Mouse (Mus musculus): ENCODE measurements around the gene Prkn. TPM values are rescaled to one million over a fixed set of nuclear protein-coding genes. Genes with fewer than 3 reads are reported as not detected.

Gene Prkn
- total RNA-seq, 2 experiments from 2014 or later, result 7.0 to 10.9 TPM

DNA sequence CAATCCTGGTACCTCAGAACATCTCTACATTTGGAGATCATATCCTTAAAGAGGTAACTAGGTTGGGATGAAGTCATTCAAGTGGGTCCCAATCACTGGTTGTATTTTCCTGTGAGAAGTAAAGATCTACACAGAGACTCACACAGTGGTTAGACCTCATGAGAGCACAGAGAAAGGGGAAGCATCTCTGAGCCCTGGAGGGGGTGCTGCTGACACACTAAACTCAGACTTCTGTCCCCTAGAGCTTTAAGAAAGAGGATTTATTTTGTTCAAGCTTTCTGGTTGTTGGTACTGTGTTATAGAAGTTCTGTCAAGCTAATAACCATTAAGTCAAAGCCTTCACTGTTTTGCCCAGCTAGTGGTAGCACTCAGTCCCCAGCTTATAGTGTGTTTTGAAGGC, 1259.2 kb downstream of the Prkn start:
- intact Hi-C loops (cut with DNase I), result no loop called here
- DNase-seq, result no peak

DNA sequence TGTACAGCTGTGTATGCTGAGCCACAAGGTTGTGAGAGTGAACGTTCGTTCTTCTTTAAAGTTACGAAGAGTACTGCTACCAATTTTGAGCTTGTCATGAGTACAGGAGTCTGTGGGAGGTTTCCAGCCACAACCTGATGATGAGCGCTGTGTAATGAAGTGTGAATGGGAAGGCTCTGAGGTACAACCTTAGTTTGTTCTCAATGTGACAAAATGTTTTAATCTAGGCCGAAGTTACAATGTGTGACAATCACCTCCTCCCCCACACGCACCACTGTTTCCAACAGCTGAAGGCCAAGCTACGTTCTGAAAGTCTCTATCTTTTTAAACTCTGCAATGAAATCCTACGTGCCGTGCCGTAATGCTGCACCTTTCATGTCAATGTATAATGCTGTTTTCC, 1262.1 kb downstream of the Prkn start:
- intact Hi-C loops (cut with DNase I), result loop anchor here (5.0 kb wide), 1 partner anchor 110 kb away; no protein-coding TSS in a partner anchor

DNA sequence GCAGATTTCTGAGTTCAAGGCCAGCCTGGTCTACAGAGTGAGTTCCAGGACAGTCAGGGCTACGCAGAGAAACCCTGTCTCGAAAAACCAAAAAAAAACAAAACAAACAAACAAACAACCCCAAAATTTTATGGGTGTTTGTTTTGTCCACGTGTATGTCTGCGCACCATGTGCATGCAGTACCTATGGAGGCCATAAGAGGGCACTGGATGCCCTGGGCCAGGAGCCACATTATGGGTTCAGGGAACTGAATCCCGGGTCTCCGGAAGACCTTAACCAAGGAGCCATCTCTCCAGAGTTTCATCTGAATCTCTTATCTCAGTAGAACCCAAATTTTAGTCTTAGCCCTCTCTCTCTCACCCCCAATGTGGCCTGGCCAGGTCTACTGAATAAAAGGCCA, 1263.6 kb downstream of the Prkn start:
- intact Hi-C loops (cut with DNase I), result loop anchor here (5.0 kb wide), 1 partner anchor 109 kb away; no protein-coding TSS in a partner anchor
- DNase-seq, result no peak

More for the DNA sequence above, 1262.1 kb downstream of the Prkn start:
- DNase-seq, result no peak

DNA sequence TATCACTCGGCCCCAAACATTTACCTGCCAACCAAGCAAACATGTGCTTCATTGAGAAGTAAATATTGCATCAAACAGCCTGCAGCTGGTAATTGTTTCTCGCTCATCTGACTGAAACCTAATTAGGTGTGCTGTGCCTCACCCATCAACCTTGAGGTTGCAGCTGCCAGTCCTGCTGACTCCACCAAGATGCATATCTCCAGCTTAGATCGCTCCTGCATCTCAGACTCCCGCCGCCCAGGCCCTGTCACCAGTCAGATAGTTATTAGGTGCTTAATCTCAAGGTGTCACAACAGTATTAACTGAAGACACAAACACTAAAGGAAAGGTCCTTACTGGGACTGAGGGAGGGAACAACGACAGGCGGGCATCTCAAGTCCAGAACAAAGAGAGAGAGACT, 1264.1 kb downstream of the Prkn start:
- intact Hi-C loops (cut with DNase I), result loop anchor here (5.0 kb wide), 1 partner anchor 108 kb away; no protein-coding TSS in a partner anchor
- DNase-seq, result no peak

DNA sequence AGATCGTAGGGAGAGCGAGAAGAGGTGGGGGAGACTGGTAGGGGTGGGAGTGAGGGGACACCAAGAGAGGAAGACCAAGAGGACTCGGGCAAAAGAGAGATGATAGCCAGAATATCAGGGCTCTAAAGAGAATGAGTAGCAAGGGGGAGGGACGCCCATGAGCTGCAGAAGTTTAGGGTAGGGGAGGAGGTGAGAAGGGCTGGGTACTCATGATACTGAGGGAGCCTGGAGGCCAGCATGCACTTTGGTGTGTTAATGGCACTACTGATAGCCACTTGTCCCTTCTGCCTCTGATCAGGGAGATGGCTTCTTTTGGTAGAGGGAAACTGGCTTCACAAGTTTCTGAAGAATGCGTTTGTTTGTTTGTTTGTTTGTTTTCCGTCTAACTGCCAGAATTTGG, 1264.5 kb downstream of the Prkn start:
- no peak for DNase-seq
- intact Hi-C loops (cut with DNase I), result loop anchor here (5.0 kb wide), 1 partner anchor 108 kb away; no protein-coding TSS in a partner anchor

DNA sequence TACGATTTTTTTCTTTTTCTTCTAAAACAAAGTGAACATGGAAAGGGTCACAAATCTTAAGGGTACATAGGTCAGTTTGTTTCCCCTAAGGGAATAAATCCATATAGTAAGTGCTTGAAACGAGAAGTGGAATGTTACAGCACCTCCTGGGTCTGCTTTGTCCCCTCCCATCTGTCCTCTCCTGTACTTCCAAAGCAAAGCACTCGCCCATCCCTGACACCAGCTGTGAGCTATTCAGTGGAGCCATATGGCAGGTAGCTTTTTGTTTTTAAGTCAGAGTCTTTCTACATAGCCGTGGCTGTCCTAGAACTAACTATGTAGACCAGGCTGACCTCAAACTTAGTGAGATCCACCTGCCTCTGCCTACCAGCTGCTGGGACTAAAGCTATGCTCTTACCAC, 1266.1 kb downstream of the Prkn start:
- intact Hi-C loops (cut with DNase I), result no loop called here
- no peak for DNase-seq

Other genes with a start within 250 kb of the Prkn start
- 1 to 10 TPM in 1 of 2 experiments, under 1 TPM in 1; 0.66 to 1.4 TPM for gene Pacrg, start 73 bp upstream of the Prkn start, total RNA-seq (2021)